Mouse (Mus musculus): ENCODE results near the gene Idh2. TPM values are rescaled to one million over a fixed set of nuclear protein-coding genes. Genes with fewer than 3 reads are reported as not detected.
A peak's percentile ranks its signal among the peaks of the same experiment; 100 is the strongest.

Idh2 gene
- polyA plus RNA-seq, 1 experiment from 2014 or later: 671 TPM

- Histone ChIP-seq H3K27ac (ENCODE audit: low read length) (no peak overlapping the region), H3K9me3 (ENCODE audit: control insufficient read depth, low read length) (no peaks in the 10 kb centered on the region), H3K4me3 (ENCODE audit: low read length) (no peak overlapping the region), H3K36me3 (ENCODE audit: control insufficient read depth, insufficient read depth, low read length) (no peaks in the 10 kb centered on the region), H3K4me2 (ENCODE audit: low read depth, low read length) (no peak overlapping the region), H3K9ac (ENCODE audit: low read length) (no peak overlapping the region), H3K4me1 (replicated peaks; ENCODE audit: control insufficient read depth, insufficient read depth, low read length) (peaks cover 15% of the 10 kb centered on the region), H3K27me3 (ENCODE audit: control insufficient read depth, insufficient read depth, low read depth, low read length) (no peaks in the 10 kb centered on the region)
- no peak for ATAC-seq (ENCODE audit: low read depth)
- WGBS: 42% methylated on average over 12 of the region's 12 CpGs
Observed at GRCm38 (mm10) chr7:80130344-80131055, 15.3 kb upstream of the Idh2 start.

DNA sequence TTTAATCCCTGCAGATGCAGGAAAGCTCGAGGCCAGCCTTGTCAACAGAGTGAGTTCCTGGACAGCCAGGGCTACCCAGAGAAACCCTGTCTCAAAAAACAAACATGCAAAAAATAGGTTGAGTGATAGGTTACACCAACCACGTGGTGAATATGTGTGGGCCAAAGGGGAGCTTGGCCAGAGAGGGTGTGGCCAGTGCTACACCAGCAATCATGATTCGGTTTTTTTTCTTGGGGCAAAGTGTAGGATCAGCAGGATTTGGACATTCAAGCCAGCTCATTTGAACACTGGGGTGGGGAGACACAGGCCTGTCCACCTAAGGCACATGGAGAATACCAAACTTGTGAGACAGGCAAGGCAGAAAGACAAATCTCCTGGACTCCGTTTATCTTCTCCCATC lies 14.1 kb upstream of the Idh2 start:
- Histone ChIP-seq H3K4me1 (replicated peaks; ENCODE audit: control insufficient read depth, insufficient read depth, low read length) (peaks cover 7% of the 10 kb centered on the region), H3K9ac (ENCODE audit: low read length) (no peak overlapping the region), H3K4me2 (ENCODE audit: low read depth, low read length) (no peak overlapping the region), H3K36me3 (ENCODE audit: control insufficient read depth, insufficient read depth, low read length) (no peaks in the 10 kb centered on the region), H3K9me3 (ENCODE audit: control insufficient read depth, low read length) (no peaks in the 10 kb centered on the region), H3K4me3 (ENCODE audit: low read length) (no peak overlapping the region), H3K27me3 (ENCODE audit: control insufficient read depth, insufficient read depth, low read depth, low read length) (no peaks in the 10 kb centered on the region), H3K27ac (ENCODE audit: low read length) (no peak overlapping the region)
- no peak for ATAC-seq (ENCODE audit: low read depth)
- WGBS: 44% methylated on average over 4 of the region's 4 CpGs

- Histone ChIP-seq H3K4me3 (ENCODE audit: low read length) (no peak overlapping the region), H3K4me1 (replicated peaks; ENCODE audit: control insufficient read depth, insufficient read depth, low read length) (peaks cover 3% of the 10 kb centered on the region), H3K27ac (ENCODE audit: low read length) (no peak overlapping the region), H3K9me3 (ENCODE audit: control insufficient read depth, low read length) (no peaks in the 10 kb centered on the region), H3K9ac (ENCODE audit: low read length) (no peak overlapping the region), H3K36me3 (ENCODE audit: control insufficient read depth, insufficient read depth, low read length) (no peaks in the 10 kb centered on the region), H3K27me3 (ENCODE audit: control insufficient read depth, insufficient read depth, low read depth, low read length) (no peaks in the 10 kb centered on the region), H3K4me2 (ENCODE audit: low read depth, low read length) (no peak overlapping the region)
- no peak for ATAC-seq (ENCODE audit: low read depth)
- WGBS: 91% methylated on average over 2 of the region's 2 CpGs
Observed at GRCm38 (mm10) chr7:80123672-80124071, 8.5 kb upstream of the Idh2 start.

DNA sequence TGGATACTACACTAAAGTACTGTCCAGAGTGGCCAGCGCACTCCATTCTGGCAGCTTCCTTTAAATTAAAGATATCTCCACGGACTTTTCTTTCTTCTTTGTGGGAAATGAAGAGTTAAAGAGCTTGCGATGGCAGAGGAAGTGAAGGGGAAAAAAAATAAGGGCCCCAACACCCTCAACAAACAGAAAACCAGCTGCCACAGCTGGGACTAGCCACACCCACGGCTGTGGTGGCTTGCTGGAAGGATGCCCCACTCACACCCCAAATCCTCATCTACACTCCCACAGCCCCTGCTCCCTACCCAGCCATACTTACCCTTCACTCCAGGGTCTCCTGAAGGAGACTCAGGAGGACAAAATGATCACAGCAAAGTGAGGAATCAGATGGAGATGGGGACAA lies 7.9 kb upstream of the Idh2 start:
- Histone ChIP-seq H3K27ac (ENCODE audit: low read length) (no peak overlapping the region), H3K9me3 (ENCODE audit: control insufficient read depth, low read length) (no peaks in the 10 kb centered on the region), H3K4me1 (replicated peaks; ENCODE audit: control insufficient read depth, insufficient read depth, low read length) (peaks cover 3% of the 10 kb centered on the region), H3K4me2 (ENCODE audit: low read depth, low read length) (no peak overlapping the region), H3K9ac (ENCODE audit: low read length) (no peak overlapping the region), H3K27me3 (ENCODE audit: control insufficient read depth, insufficient read depth, low read depth, low read length) (no peaks in the 10 kb centered on the region), H3K4me3 (ENCODE audit: low read length) (no peak overlapping the region), H3K36me3 (ENCODE audit: control insufficient read depth, insufficient read depth, low read length) (no peaks in the 10 kb centered on the region)
- WGBS: 39% methylated on average over 4 of the region's 4 CpGs
- no peak for ATAC-seq (ENCODE audit: low read depth)

DNA sequence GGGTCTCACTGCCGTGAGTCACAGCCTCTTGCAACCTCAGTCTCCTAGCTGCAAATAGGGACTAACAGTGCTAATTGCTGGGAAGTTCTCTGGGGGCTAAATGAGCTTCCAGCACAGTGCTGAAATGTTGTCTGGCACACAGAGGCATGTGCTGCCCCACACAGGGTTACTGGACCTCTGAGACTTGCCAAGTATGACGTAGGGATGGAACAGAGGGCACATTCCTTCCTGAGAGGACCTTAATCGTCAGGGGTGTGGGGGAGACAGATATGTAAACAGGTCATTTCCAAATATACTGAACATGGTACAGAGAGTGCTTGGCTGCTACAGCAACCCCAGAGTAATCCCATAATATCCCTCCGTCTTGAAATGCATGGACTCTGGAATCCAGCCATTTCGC lies 5.9 kb upstream of the Idh2 start:
- H3K9ac ChIP-seq (ENCODE audit: low read length): no peak overlapping the region
- ATAC-seq (ENCODE audit: low read depth): peak; percentile 79
- H3K27me3 ChIP-seq (ENCODE audit: control insufficient read depth, insufficient read depth, low read depth, low read length): no peaks in the 10 kb centered on the region
- no peak overlapping the region for H3K4me2 ChIP-seq (ENCODE audit: low read depth, low read length)
- H3K4me1 ChIP-seq (replicated peaks; ENCODE audit: control insufficient read depth, insufficient read depth, low read length): peaks cover 9% of the 10 kb centered on the region
- H3K36me3 ChIP-seq (ENCODE audit: control insufficient read depth, insufficient read depth, low read length): no peaks in the 10 kb centered on the region
- WGBS: 36% methylated on average over 5 of the region's 5 CpGs
- H3K4me3 ChIP-seq (ENCODE audit: low read length): no peak overlapping the region
- no peaks in the 10 kb centered on the region for H3K9me3 ChIP-seq (ENCODE audit: control insufficient read depth, low read length)
- H3K27ac ChIP-seq (ENCODE audit: low read length): peak overlapping the region; percentile 42

DNA sequence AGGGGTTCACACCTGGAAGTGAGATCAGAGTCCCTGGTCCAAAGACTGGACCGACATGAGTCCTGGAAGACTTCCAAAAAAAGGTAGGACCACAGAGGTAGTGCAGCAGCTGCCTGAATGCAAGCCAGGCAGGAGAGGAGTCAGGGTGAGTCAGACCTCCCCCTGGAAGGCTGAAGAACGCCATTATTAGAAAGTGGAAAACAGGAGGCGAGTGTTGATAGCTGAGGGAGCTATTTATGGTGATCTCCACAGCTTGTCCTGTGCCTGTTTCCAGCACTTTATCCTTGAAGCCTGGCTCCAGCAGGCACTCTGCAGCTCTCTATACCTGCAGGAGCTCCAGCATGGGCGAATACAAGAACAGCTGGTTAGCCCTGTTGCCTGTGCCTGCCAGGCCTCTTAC lies 4.0 kb upstream of the Idh2 start:
- Histone ChIP-seq H3K9ac (ENCODE audit: low read length) (no peak overlapping the region), H3K27ac (ENCODE audit: low read length) (no peak overlapping the region), H3K27me3 (ENCODE audit: control insufficient read depth, insufficient read depth, low read depth, low read length) (no peaks in the 10 kb centered on the region), H3K4me2 (ENCODE audit: low read depth, low read length) (no peak overlapping the region), H3K4me3 (ENCODE audit: low read length) (no peak overlapping the region), H3K9me3 (ENCODE audit: control insufficient read depth, low read length) (no peaks in the 10 kb centered on the region), H3K4me1 (replicated peaks; ENCODE audit: control insufficient read depth, insufficient read depth, low read length) (peaks cover 15% of the 10 kb centered on the region), H3K36me3 (ENCODE audit: control insufficient read depth, insufficient read depth, low read length) (no peaks in the 10 kb centered on the region)
- 46% methylated on average over 4 of the region's 4 CpGs for WGBS
- ATAC-seq (ENCODE audit: low read depth): no peak

DNA sequence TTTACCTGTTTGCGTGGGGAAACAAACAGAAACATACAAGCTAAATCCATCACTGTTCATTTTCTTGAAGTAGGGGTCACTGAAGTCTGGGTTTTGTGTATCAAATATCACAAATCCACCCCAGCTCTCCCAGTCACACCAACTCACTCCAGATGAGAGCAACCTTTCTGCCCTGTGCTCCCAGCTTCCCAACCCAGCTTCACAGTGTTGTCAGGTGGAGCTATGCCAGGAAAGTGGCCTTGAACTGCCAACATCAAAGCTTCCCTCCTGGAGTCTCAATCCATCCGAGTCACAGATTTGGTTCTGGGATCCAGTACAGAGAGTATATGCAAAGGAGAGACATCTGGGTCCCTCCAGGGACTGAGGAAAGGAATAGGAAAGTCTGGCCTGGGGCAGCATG lies 966 bp upstream of the Idh2 start:
- WGBS: 57% methylated on average over 2 of the region's 2 CpGs
- H3K4me1 ChIP-seq (replicated peaks; ENCODE audit: control insufficient read depth, insufficient read depth, low read length): peaks cover 37% of the 10 kb centered on the region
- H3K27ac ChIP-seq (ENCODE audit: low read length): no peak overlapping the region

DNA sequence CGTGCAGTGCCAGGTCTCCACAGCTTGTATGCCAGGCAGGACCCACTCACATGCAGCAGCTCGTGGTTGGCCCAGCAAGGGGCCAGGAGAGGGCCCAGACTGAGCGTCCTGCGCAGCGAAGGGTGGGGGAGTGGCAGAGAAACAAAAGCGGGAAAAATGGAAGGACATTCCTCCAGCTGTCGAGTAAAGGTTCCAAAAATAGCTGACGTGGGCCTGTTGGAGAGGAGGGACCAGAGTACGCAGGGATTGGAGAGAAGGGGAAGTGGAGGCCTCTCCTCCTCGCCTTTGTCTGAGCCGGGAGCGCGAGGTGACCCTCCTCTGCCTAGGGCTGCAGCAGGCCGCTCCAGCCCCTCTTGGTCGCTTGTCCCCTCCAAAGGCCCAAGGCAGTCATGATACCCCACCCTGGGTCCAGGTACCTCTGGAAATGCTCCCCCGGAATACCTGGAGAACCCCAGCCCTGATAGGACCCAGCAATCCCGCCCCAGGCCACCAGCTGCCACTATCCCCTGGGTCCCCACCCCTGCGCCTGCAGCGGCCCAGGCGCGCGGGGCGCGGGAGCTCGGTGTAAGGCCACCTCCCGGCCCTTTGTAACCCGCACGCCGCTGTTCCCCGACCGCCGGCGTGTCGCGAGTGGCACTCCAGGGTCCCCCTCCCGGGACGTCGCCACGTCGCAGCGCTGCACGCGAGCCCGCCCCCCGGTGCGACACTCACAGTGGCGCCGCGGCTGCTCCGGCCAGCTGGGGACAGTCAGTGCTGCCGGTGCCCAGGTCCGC lies 555 bp downstream of the Idh2 start:
- H3K36me3 ChIP-seq (ENCODE audit: control insufficient read depth, insufficient read depth, low read length): peaks cover 3% of the 10 kb centered on the region; the same call in 1 of the 2 replicates
- peak overlapping the region; percentile 52 for H3K4me2 ChIP-seq (ENCODE audit: low read depth, low read length)
- peak overlapping the region; percentile 89 for H3K4me3 ChIP-seq (ENCODE audit: low read length)
- H3K4me1 ChIP-seq (replicated peaks; ENCODE audit: control insufficient read depth, insufficient read depth, low read length): peaks cover 39% of the 10 kb centered on the region
- no peaks in the 10 kb centered on the region for H3K9me3 ChIP-seq (ENCODE audit: control insufficient read depth, low read length)
- peak; percentile 85 for ATAC-seq (ENCODE audit: low read depth)
- no peaks in the 10 kb centered on the region for H3K27me3 ChIP-seq (ENCODE audit: control insufficient read depth, insufficient read depth, low read depth, low read length)
- H3K27ac ChIP-seq (ENCODE audit: low read length): peak overlapping the region; percentile 97
- under 1% methylated on average over 52 of the region's 52 CpGs for WGBS
- peak overlapping the region; percentile 98 for H3K9ac ChIP-seq (ENCODE audit: low read length)

More for the DNA sequence above, 966 bp upstream of the Idh2 start:
- H3K4me2 ChIP-seq (ENCODE audit: low read depth, low read length): peak overlapping the region; percentile 52
- no peaks in the 10 kb centered on the region for H3K27me3 ChIP-seq (ENCODE audit: control insufficient read depth, insufficient read depth, low read depth, low read length)
- no peak for ATAC-seq (ENCODE audit: low read depth)
- peak overlapping the region; percentile 98 for H3K9ac ChIP-seq (ENCODE audit: low read length)
- H3K36me3 ChIP-seq (ENCODE audit: control insufficient read depth, insufficient read depth, low read length): no peaks in the 10 kb centered on the region
- H3K4me3 ChIP-seq (ENCODE audit: low read length): peak overlapping the region; percentile 89
- no peaks in the 10 kb centered on the region for H3K9me3 ChIP-seq (ENCODE audit: control insufficient read depth, low read length)

DNA sequence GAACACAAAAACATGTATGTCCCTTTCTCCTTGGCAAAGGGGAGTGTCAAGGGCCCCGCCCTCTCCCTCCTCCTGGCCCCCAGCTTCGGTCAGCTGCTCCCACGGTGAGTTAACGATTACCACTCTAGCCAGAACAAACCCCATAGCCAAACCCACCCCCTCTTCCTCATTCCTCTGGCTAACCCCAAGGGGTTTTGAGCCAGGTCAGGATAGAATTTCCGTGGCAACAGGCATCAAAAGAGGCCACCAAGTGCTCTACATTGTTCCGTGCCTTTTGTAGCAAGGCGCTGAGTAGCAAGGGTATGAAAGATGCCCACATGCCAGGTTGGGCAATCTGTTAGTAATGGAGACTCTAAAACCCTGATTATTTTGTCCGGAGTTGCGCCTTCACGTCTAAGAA lies 1.2 kb downstream of the Idh2 start:
- H3K9me3 ChIP-seq (ENCODE audit: control insufficient read depth, low read length): no peaks in the 10 kb centered on the region
- peak overlapping the region; percentile 97 for H3K27ac ChIP-seq (ENCODE audit: low read length)
- peak overlapping the region; percentile 89 for H3K4me3 ChIP-seq (ENCODE audit: low read length)
- H3K4me1 ChIP-seq (replicated peaks; ENCODE audit: control insufficient read depth, insufficient read depth, low read length): peaks cover 39% of the 10 kb centered on the region
- H3K4me2 ChIP-seq (ENCODE audit: low read depth, low read length): peak overlapping the region; percentile 52
- no peaks in the 10 kb centered on the region for H3K27me3 ChIP-seq (ENCODE audit: control insufficient read depth, insufficient read depth, low read depth, low read length)
- H3K9ac ChIP-seq (ENCODE audit: low read length): peak overlapping the region; percentile 98
- H3K36me3 ChIP-seq (ENCODE audit: control insufficient read depth, insufficient read depth, low read length): peaks cover 5% of the 10 kb centered on the region; the same call in 1 of the 2 replicates
- 3% methylated on average over 10 of the region's 10 CpGs for WGBS
- ATAC-seq (ENCODE audit: low read depth): peak; percentile 18

Measured in lung, embryonic 16.5 days (tissue).